Mouse (Mus musculus) skeletal muscle tissue, adult 2 months (tissue): ENCODE measurements at regions not wholly inside any gene's neighbourhood (a gene's known extent, or its start where the extent isn't known, plus 50 kb on each side); places are given as distances from the start of the nearest gene placed in this dataset.
"Not testable (repeated sequence)": the region's sequence is repeated elsewhere in the genome, so short reads cannot be mapped to it uniquely, and the experiment has no call there.

Experiments used
- DNase-seq: peaks from one replicate; pipeline ENCODE4 v3.0.0-alpha.2; 2012; ENCODE audit warnings: low read depth, low spot score

DNA sequence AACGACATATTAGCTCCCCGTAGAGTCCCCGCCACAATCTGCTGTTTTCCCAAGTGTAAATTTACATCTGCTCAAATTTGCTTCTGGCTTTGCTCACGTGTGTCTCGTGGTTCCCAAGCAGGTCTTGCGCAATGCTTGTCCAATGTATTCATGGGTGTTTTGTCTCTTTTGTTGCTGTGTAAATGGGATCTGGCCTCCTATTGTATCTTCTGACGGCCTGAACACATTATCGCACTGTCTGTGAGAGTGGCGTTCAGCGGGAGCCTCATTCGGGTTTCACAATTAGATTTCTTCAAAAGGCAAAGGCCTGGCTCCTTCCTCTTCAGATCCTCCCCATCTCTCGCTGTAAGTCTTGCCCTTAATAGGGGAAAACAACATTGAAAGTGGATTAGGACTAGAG, 274.5 kb downstream of the Fam19a5 start:
- DNase-seq, result no peak

DNA sequence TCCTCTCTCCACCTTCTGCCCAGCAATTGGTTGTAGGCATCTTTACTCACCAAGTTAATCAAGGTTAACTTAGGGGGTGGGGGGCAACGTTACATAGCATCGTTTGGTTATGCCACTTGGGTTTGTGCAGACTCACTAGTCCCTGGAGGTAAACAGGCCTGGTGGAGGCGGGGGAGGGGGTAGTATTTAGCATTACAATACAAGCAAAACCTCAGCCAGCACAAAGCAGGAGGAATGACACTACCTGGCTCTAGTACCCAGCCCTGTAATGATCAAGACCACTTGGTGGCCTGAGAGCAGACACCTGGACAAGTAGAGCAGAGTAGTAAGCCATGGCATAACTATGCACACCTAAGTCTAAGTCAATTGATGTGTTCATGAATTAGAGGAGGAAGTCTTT, 298.0 kb downstream of the Fam19a5 start:
- DNase-seq, result no peak

DNA sequence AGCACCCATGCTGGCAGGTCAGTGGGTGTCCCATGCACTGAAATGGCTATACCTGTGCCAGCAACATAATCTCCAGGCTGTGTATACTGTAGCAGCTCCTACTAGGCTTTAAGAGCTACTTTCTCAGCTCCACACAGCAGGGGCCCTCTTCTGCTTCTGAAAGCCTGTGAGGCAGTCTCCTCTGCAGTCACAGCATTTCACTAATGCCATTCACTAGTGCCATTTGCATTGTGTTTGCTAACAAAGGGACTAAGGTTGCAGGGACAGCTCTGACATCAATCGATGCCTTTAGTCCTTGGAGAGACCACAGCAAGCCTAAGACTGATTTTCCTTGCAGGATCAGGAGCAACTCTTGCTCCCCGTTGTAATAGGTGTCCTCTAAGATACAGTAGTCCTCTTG, 315.0 kb downstream of the Fam19a5 start:
- DNase-seq, result no peak

DNA sequence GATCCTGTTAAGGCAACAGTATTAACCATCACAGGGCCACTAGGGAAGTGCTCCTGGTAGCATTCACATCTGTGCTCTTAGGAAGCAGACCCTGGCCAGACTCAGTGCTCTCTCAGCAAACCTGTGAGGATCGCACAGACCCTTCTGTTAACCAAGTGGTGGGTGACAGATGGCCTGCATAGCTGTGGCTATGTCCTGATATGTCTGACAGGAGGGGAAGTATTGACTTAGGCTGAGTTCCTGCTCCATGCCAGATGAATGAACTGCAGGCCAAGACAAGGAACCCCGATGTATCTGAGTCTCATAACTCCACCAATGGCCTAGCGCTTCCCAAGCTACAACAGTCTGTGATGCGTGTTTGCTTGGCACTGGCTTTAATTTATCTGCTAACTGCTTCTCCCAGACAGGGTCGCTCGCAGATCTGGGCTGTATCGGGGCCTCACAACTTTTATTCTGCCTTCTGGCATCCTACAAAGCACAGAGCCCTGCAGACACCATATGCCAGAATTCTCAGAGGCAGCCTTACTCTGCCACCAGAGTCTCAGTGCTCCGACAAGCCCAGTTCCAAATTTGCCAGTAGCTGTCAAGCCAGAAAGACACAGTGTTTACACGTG, 332.3 kb downstream of the Fam19a5 start:
- DNase-seq, result no peak

DNA sequence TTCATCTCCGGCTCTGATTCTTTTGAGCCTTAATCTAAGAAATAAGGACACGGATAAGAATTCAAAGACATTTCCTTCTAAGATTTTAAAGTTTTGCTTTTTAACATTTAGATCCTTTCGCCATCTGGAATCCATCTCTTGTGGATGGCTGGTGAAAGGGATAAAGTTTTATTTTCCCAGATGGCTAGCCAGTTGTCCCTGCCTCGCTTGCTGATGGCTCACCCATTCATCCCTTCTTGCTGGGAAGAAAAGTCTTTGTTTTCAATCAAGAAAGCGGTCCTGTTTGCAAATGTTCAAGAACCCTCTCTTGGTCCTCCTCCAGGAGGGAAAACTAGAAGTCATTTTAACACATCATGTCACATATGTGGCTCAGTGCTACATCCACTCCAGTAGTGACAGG, 346.8 kb downstream of the Fam19a5 start:
- no peak for DNase-seq

DNA sequence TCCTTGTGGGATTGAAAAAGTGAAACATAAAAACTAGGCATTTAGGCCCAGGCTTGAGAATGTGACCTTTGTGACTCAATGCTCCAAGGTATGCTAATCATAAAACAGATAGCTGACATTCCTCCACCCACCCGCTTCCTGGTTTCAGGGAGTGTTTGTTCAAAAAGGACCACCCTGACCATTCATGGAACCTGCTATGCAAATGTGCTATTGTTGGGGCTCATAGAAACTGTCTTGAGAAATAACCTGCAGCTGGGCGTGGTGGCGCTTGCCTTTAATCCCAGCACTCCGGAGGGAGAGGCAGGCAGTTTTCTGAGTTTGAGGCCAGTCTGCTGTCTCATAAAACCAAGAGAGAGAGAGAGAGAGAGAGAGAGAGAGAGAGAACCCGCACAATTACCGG, 350.8 kb downstream of the Fam19a5 start:
- not testable (repeated sequence) for DNase-seq

DNA sequence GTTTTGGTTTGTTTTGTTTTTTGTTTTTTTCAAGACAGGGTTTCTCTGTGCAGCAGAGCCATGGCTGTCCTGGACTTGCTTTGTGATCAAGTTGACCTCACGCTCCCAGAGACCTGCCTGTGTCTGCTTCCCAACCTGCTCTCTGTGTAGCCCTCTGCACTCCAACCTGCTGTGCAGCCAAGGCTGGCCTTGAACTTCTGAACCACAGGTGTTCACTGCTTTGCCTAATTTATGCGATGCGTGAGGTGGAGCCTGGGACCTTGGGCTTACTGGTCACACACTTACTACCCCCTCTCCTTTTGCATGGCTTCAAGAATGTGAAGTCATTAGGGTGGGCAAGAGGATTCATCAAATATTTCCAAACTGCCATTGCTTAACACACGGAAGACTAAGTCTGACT, 354.6 kb downstream of the Fam19a5 start:
- DNase-seq, result no peak

DNA sequence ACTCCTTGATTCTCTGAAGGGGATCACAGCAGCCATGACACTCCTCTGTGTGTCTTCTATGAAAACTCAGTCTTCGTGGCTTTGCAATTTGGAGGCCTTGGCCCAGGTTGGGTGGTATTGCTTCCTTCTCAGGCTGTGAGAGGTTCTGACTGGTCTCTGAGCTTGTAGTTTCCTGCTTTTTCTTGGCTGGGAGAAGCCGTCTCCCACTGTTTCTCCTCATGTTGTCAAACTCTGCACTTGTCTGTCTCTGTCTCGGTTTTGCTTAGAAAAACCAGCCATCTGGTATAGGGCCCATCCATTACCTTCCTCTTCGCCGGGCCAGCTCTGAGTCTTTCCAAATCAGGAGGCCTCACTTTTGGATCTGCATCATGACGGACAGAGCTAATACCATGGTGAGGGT, 360.3 kb downstream of the Fam19a5 start:
- no peak for DNase-seq

DNA sequence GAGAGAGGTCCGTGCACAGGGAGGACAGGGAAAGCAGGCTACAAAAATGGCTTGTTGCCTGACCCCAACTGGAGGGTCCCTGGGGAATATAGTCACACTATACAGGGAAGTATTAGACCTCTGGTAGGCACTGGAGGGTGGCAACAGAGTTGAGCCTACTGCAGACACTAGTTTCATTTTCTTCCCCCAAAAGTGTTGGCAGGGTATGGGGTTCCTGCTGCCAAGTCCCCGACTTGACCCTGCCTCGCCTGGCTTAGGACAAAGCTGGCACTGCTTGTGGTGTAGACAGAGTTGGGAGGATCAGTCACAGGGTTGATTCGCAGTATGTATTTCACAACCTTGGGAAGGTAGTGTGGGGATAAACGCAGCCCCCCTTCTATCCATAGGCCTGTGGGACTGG, 362.2 kb downstream of the Fam19a5 start:
- DNase-seq, result no peak

DNA sequence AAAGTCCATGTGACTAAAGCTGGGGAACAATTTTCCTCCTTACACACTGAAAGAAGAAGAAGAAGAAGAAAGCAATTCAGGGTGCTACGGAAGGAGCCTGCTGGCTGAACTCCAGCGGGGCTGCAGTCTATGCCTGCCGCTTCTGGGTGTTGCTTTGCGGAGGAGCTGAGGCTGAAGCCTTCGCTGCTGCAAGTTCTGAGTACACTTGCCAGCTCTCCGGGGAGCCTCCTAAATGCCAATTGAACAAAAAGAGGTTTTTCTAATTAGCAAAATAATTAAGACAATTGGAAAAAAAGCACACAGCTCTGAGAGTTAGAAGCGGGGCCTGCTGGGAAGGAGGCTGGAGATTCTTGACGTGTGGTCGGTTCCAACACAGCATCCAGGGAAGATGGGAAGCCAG, 378.0 kb downstream of the Fam19a5 start:
- DNase-seq, result no peak

DNA sequence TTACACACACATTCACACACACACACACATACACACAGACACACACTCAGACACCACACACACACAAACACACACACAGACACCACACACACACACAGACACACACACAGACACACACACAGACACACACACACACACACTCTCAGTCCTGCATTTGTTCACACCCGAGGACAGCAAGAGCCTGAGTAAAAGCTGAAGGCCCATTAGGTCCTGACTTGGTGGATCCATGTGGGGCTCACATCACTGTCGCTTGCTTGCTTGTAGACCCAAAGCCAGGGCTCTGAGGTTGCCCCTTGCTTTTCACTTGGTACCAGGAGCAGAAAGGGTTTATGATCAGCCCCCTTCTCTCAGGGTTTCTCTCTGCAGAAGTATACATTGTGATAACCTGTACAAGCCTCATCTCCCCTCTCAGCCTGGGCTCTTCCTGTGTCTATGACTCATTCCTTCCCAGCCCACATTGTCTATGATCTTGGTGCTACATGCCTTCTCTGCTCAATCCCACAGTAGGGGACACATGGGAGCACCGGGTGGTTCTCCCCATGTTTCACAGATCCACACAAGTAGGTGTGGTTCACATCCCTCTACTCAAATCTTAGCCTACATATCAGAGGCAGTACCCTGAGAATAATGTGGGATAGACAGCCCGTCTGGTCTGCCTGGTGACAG, 378.8 kb downstream of the Fam19a5 start:
- DNase-seq, result no peak

DNA sequence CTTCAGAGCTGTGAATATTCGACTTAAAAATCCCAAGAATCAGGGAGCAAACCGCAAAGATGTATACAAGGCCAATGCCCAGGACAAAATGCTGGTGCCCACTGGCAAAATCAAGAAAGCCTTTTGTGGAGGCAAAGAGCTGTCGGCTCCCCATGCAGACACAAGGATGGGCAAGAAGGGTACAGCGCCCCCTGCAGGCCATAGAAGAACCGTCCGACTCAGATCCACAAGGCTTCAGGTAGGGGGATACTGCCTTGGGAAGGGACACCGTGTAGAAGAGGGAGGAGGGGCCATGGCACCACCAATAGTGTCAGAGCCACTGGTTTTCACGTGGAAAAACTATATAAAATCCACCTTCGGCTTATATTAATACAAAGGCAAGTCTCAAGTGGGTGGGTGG, 379.8 kb downstream of the Fam19a5 start:
- no peak for DNase-seq

DNA sequence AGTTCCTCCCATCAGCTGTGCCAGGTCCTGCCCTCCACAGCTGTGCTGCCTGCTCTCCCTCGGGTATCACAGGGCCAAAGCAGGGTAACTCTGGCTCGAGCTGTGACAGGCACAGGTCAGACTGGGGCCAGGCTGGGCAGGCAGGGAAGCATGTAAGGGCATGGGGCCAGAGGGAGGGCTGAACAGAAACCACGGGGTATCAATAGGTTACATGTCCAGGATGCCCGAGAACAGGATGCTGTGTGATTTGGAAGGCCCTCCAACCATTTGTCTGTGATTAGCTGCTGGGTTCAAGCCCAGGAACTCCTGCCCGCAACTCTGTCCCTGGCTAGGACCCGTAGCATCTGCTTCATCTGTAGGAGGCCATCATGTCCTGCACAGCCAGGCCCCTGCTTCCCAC, 391.9 kb downstream of the Fam19a5 start:
- DNase-seq, result no peak

DNA sequence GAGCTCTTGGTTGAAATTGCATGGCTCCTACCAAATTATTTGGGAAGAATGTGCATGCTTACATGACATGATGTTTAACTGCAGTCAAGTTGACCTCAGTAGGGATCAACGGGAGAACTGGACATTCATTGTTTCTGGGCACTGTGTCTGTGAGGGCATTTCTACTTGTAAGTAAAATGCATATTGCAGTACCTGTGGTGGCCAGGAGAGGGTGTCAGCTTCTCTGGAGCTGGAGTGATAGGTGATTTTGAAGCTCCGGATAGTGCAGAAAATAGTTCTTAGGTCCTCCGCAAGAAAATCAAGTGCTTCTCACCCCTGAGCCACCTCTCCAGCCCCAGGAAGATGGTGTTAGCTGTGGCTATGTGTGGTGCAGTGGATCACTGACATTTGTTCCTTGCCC, 396.7 kb downstream of the Fam19a5 start:
- DNase-seq, result no peak

DNA sequence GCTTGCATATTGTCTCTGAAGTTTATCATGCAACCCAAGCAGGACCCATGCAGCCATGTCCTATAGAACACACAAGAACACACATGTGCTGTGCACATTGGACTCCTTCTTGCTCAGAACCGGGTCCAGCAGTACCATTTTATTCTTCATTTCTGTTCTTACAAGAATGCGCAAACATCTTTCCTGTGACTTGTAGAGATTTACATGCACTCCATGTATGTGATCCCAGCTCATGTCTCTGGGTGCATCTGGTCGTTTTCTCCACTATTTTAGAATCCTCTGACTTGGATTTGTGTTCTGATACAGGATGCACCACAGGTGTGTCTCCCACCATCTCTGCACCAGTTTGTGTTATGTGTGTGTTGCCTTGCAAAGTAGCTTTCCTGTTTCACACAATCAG, 408.4 kb downstream of the Fam19a5 start:
- DNase-seq, result no peak

DNA sequence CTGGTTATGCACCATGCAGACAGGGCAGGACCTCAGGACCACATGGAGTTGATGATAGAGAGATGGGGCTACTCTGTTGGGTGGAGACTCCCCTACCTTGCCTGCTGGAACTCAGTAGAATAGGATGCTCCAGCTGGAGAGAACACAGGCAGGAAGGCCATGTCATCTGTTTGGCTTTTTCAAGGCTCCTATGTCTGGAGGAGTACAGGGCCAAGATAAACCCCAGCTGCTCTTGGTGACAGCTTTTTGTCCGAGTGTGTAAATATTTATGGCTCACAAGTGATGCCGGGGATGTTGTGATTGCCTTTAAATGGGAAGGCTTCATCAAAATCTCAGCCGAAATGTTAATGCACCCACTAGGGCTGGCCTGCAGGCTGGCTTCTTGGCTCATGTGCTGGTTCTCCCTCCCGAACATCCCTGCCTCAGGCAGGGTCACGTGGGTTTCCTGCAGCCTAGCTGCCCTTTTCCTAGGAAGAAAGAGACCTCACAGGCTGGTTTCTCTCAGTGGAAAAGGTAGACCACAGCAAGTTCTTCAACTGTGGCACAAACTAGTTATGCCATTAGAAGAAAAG, 411.7 kb downstream of the Fam19a5 start:
- DNase-seq, result no peak

DNA sequence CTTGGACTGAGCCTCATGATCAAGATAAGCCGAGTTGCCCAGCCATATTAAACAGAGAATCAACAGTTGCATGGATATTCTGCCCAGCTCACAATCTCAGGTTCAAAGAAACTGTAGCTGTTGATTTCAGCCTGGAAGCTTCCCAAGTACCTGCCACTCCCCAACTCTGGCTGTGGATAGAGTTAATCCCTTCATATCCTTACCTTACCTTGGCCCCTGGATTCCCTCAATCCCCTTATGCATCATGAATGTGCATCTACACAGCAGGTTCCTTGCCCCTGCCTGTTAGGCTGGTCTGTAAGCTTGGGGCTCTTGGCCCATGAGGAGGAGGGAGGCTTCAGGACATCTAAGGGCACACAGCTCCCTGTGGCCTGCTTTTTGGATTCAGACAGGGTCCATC, 414.8 kb downstream of the Fam19a5 start:
- no peak for DNase-seq

DNA sequence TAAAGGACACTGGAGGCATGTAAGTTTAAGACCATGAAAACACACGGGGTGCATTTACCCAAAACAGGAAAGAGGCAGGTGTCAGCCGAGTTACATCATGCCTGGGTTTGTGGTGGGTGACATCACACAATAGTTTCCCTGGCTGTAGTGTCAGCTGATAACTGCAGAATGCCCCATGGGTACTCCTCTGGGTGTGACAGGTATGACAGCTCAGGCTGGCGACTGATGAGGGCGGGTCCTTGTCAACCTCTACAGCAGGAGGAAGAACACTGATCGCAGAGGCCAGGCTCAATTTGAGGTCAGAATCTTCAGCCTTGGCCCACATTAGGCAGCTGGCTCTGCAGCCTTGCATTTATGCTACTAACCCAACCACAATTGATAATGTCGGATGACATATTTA, 428.5 kb downstream of the Fam19a5 start:
- no peak for DNase-seq

DNA sequence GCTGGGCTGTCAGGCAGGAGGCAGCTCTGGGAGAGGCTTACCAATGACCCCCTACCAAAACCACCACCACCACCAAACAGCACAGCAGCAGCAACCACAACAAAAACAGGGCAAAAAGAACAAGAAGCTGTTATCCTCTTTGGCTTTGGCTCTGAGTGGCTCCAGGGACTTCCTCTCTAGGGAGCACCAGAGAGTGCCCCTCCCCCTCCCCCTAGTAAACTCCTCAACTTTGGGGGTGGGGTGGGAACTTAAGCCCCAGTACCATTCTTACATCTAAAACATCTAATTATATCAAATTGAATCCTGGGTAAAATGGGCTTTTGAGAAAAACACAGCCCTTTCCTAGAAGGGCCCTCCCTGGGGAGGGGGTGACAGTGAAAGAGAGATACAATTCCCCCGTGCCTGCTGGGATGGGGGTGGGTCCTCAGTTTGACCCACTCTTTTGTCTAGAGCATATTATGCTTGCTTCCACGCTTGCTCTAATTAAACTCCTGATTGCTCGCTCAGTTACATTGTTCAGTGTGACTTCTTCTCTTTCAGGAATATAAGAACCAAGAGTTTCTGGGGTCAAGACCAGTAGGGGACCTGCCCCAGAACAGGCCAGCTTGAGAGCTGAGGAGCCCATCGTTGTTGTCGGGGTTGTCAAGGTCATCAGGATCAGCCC, 443.4 kb downstream of the Fam19a5 start:
- DNase-seq, result no peak

DNA sequence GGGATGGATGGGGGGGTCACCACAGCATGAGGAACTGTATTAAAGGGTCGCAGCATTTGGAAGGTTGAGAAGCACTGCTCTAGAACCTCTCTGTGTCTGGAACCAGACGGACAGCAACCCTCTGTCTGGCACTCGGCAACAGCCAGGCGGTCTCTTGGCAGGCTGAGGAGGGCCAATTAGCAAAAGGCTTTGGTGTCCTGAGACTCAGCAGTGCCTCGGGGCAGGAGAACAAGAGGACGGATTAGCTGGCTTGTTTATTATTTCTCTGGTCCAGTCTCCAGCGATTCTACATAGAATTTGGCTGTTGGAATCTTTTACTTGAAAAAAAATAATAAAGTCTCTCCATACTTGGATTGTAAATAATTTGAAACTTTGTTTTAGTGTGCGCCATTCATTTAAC, 450.4 kb downstream of the Fam19a5 start:
- DNase-seq, result no peak

DNA sequence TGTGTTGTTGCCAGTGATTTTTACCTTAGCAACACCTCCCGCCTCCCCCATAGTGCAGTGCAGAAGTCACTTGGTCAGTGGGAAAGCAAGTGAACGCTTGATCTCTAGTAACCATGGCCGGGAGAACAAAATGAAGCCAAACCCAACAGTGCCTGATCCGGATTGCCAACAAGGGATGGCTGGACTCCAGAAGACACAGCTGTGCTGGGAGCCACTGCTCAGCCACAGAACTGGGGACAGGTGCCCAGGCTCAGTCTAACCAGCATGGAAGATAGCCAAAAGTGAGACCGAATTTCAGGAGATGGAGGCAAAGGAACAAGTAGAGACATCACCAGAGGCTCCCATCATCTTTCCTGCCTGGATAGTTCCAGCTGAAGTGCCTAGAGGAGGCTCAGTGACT, 473.0 kb downstream of the Fam19a5 start:
- DNase-seq, result peak; percentile 1

DNA sequence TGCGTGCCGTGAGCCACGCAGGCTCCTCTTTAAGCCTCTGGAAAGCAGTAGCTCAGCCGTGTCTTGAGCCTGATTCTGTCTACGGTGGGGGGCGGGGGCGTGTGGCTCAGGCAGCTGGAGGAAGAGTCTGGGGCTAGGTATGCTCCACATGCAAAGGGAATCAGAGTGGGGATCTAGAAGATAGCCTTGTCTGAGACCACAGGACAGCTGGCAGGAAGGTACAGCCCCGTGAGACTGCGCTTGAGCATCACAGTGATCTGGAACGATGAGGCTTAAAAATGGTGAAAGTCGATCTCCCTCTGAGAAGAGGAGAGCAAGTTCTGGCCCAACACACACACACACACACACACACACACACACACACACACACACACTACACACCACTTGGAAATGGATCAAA, 488.7 kb downstream of the Fam19a5 start:
- DNase-seq, result no peak

DNA sequence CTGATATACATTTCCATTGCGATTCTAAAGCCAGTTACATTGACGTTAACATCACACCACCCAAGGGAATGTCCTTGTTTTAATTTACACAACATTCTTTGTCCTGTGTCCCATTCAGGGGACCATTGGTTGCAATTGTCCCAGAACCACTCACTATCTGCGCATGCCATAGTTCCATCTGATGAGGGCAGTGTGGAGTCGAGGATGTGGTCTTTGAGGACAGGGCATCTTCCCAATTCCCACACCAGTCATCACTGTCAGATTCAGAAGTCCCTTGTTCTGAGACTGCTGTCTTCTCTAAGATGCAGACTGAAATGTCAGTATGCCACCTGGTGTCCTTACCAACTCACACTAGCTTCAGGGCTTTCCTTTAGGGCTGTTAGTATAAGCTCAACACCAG, 489.6 kb downstream of the Fam19a5 start:
- DNase-seq, result no peak
